Comparison of ENCODE assay signal across 20 mouse cellular contexts in genomic region chr19:6471630-6472029, GRCm38 (mm10). TPM values are rescaled to one million over a fixed set of nuclear protein-coding genes. Genes with fewer than 3 reads are reported as not detected.
DNase-seq lines count a peak whose midpoint lies in the region; TF ChIP-seq lines count a peak whose summit lies in the region.
"Had no signal": no experiment of that assay in that cellular context is flagged by ENCODE, and none has a peak within 500 bp of the region (broad histone marks: within the 10 kb centered on the region; RNA-seq: fewer than 3 reads in every experiment).

No protein-coding gene starts in this region.

- TF ChIP-seq CTCF in lung, adult 2 months (IDR thresholded peaks at IDR 0.05; ENCODE audit: insufficient read depth, low read length) = no peak

- no peak overlapping the region for H3K4me3 ChIP-seq in lung, adult 2 months (replicated peaks; ENCODE audit: extremely low read depth, low read depth, low read length)
- H3K4me3 ChIP-seq: embryonic facial prominence, embryonic 12.5 days; embryonic facial prominence, embryonic 15.5 days; gastrocnemius, adult 2 months; hindbrain, embryonic 12.5 days; hindbrain, embryonic 15.5 days had no signal

- peaks cover 16% of the 10 kb centered on the region; the same call in 1 of the 2 replicates for H3K4me1 ChIP-seq in lung, adult 2 months (ENCODE audit: control insufficient read depth, insufficient read depth, low read length)

- TF ChIP-seq POLR2A in lung, adult 2 months (IDR thresholded peaks at IDR 0.05; ENCODE audit: borderline replicate concordance, extremely low read depth, low read depth, low read length) = 0 out of 2 replicates have a peak, but pooled peaks have one; percentile 5

- DNase-seq in lung, adult 18-20 months = peak; percentile 32 to 49
- no peak for DNase-seq in lung, adult 2 months
- DNase-seq in lung, postnatal 14 days = peak; percentile 21
- DNase-seq in yolk sac, embryonic 10.5 days (ENCODE audit: low spot score) = peak; percentile 16
- DNase-seq in right cerebral cortex, adult 2 months (ENCODE audit: low spot score in 2 of 2) = no peak
- DNase-seq in testis, postnatal 14 days (ENCODE audit: low spot score) = no peak
- DNase-seq: adrenal gland, postnatal 14 days; cerebellum, adult 11 months; cerebellum, adult 2 months; cerebellum, adult 9-11 months; cerebellum, postnatal 25 days; forebrain, postnatal 0 days; gastrocnemius, adult 2 months; gastrocnemius, postnatal 14 days; heart, adult 11 months had no signal

- WGBS in lung, adult 2 months = 40% methylated on average over 5 of the region's 5 CpGs

RNA-seq across cellular contexts. Expression of gene Nrxn2, which starts 53.1 kb away (rescaled TPM):
- polyA plus RNA-seq in lung, adult 2 months (2012; rRNA removed) = 7.3 and 11.0 TPM in 2 replicates
- polyA plus RNA-seq: CD4-positive, CD25-positive, alpha-beta regulatory T cell, adult 4 months had no signal

Comparison
In these comparisons a context has a peak if more than half of its experiments do, and no peak if none do; other contexts are left out.
1. DNase-seq: peak in lung, adult 18-20 months (2 of 2), lung, postnatal 14 days (single experiment) and yolk sac, embryonic 10.5 days (single experiment); none in lung, adult 2 months (single experiment), right cerebral cortex, adult 2 months (0 of 2) and testis, postnatal 14 days (single experiment).